Mouse (Mus musculus) small intestine, adult 2 months (tissue): ENCODE results near the gene Nol3. TPM values are rescaled to one million over a fixed set of nuclear protein-coding genes. Genes with fewer than 3 reads are reported as not detected.

Source experiments
- H3K27ac ChIP-seq: fragments of 200-500 bp; 2 replicates; pipeline ENCODE4 v1.5.1; 2012; ENCODE audit warnings: low read depth, low read length, control low read depth, inconsistent platforms; ENCODE audit not compliant: insufficient read depth
- H3K27me3 ChIP-seq: fragments of 200-500 bp; 2 replicates; pipeline ENCODE4 v1.6.1; 2012; ENCODE audit warnings: mild to moderate bottlenecking, moderate library complexity, low read length, inconsistent platforms; ENCODE audit not compliant: control insufficient read depth, insufficient read depth
- H3K36me3 ChIP-seq: fragments of 200-500 bp; 2 replicates; pipeline ENCODE4 v1.6.1; 2012; ENCODE audit warnings: mild to moderate bottlenecking, low read length, control low read depth, inconsistent platforms; ENCODE audit not compliant: control insufficient read depth, insufficient read depth
- H3K4me1 ChIP-seq: fragments of 200-500 bp; 2 replicates; pipeline ENCODE4 v1.6.1; 2012; ENCODE audit warnings: low read length, inconsistent platforms, mixed read lengths; ENCODE audit not compliant: control insufficient read depth, insufficient read depth, insufficient read length
- H3K4me3 ChIP-seq: fragments of 200-500 bp; 2 replicates; pipeline ENCODE4 v1.5.1; 2012; ENCODE audit warnings: low read depth, mild to moderate bottlenecking, control low read depth, inconsistent platforms, low read length, moderate library complexity
- CTCF ChIP-seq: fragments of 200-500 bp; IDR thresholded peaks from 2 replicates; pipeline ENCODE4 v1.5.1; 2012; ENCODE audit warnings: low read depth, mild to moderate bottlenecking, control low read depth, inconsistent platforms, low read length, moderate library complexity, mixed read lengths; ENCODE audit not compliant: insufficient replicate concordance, insufficient read length; ENCODE audit errors: extremely low read depth
- POLR2A ChIP-seq: fragments of 200-500 bp; IDR thresholded peaks from 2 replicates; pipeline ENCODE4 v1.6.1; 2012; ENCODE audit warnings: low read depth, mild to moderate bottlenecking, control low read depth, inconsistent platforms, low read length, moderate library complexity
- WGBS: fragments of 180-500 bp; shearing (Covaris S2); methylation state at CpG from one replicate; pipeline ENCODE4 v1.1.7; 2018; 5-methylcytosine and 5-hydroxymethylcytosine counted together
- polyA plus RNA-seq: library from polyadenylated mRNA; depleted of rRNA; stranded (reverse); fragments of >200 nt; gene quantifications from 2 replicates; pipeline ENCODE4 v1.2.3, GENCODE M21; 2012

The Nol3 gene
- polyA plus RNA-seq, 1 experiment, result 0.52 TPM

DNA sequence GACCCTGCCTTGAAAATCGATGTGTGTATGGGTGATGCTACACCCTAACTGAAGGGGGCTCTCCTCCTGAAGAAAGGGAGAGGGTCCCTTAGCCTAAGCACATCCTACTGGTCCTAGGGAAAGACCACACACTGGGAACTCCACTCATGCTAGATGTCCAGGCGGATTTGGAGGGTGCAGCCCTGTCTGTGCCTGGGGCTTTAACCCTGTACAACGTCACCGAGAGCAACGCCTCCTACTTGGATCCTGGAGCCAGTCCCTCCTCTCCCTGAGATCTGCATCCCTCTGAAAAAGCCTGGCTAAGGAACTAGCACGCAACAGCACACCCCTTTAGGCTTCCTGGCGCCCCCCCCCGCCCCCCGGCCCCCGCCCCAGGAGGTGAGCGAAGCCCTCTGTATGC lies 553 bp upstream of the Nol3 start:
- H3K36me3 ChIP-seq, result no peaks in the 10 kb centered on the region
- no peak overlapping the region for H3K27ac ChIP-seq
- H3K4me3 ChIP-seq, result no peak overlapping the region
- no peak for TF ChIP-seq POLR2A
- TF ChIP-seq CTCF, result no peak
- WGBS, result 14% methylated on average over 11 of the region's 11 CpGs
- peaks cover 19% of the 10 kb centered on the region for H3K4me1 ChIP-seq
- peaks cover 15% of the 10 kb centered on the region for H3K27me3 ChIP-seq

- 7% methylated on average over 30 of the region's 30 CpGs for WGBS
- Histone ChIP-seq H3K36me3 (no peaks in the 10 kb centered on the region), H3K4me3 (peak overlapping the region; percentile 60), H3K27me3 (peaks cover 11% of the 10 kb centered on the region), H3K27ac (no peak overlapping the region), H3K4me1 (peaks cover 16% of the 10 kb centered on the region)
- TF ChIP-seq CTCF (no peak), POLR2A (no peak)
Observed at GRCm38 (mm10) chr8:105276292-105277120, 566 bp downstream of the Nol3 start.

GRCm38 (mm10) chr8:105278911-105279334 lies 3.0 kb downstream of the Nol3 start:
- Histone ChIP-seq H3K4me3 (peak overlapping the region; percentile 54), H3K4me1 (peaks cover 19% of the 10 kb centered on the region), H3K27me3 (peaks cover 11% of the 10 kb centered on the region), H3K27ac (no peak overlapping the region), H3K36me3 (no peaks in the 10 kb centered on the region)
- TF ChIP-seq CTCF (no peak; the same call in 1 of the 2 replicates), POLR2A (no peak)
- WGBS, result 1% methylated on average over 28 of the region's 28 CpGs

DNA sequence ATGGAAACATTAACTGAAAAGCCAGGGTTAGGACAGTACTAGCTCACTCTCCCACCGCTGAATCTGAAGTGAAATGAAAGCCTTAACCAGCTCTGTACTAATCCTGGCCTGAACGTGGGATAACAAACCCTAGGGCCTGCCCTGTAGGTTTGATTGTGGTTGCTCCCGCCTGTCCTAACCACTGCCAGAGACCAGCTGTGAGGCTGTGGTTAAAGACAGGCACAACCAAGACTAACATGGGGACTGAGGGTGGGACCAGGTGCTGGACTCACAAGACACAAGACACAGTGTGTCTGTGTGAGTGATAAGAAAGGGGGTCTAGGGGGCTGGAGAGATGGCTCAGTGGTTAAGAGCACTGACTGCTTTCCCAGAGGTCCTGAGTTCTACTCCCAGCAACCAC lies 4.6 kb downstream of the Nol3 start:
- no peak overlapping the region for H3K4me3 ChIP-seq
- peaks cover 11% of the 10 kb centered on the region for H3K27me3 ChIP-seq
- no peaks in the 10 kb centered on the region for H3K36me3 ChIP-seq
- H3K4me1 ChIP-seq, result peaks cover 19% of the 10 kb centered on the region
- WGBS, result 82% methylated on average over 3 of the region's 3 CpGs
- no peak overlapping the region for H3K27ac ChIP-seq
- TF ChIP-seq POLR2A (no peak), CTCF (no peak)

DNA sequence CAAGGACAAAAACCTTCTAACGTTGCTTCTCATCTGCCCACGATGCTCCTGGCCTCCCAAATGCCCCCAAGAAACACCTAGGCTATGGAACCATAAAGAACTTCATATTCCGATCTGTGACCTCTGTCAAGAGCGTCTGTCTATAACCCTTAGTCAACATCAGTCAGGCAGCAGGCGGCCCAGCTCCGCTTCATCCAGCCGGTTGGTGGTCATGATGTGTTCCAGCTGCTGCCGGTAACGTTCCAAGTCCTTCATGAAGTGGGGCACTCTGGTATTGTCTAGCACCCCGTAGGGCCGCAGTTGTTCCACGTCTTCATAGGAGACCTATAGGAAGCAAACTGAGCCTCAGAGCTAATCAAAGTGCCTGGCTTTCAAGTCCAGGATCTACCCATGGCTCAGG lies 5.9 kb downstream of the Nol3 start:
- Histone ChIP-seq H3K36me3 (no peaks in the 10 kb centered on the region), H3K27ac (no peak overlapping the region), H3K4me1 (peaks cover 13% of the 10 kb centered on the region; the same call in 1 of the 2 replicates), H3K4me3 (no peak overlapping the region), H3K27me3 (peaks cover 8% of the 10 kb centered on the region)
- WGBS, result 92% methylated on average over 12 of the region's 12 CpGs
- TF ChIP-seq POLR2A (no peak), CTCF (no peak)

- no peaks in the 10 kb centered on the region for H3K36me3 ChIP-seq
- peaks cover 4% of the 10 kb centered on the region; the same call in 1 of the 2 replicates for H3K27me3 ChIP-seq
- WGBS, result 88% methylated on average over 4 of the region's 4 CpGs
- no peak for TF ChIP-seq CTCF
- TF ChIP-seq POLR2A, result no peak
- no peak overlapping the region for H3K27ac ChIP-seq
- peaks cover 13% of the 10 kb centered on the region; the same call in 1 of the 2 replicates for H3K4me1 ChIP-seq
- H3K4me3 ChIP-seq, result no peak overlapping the region
Observed at GRCm38 (mm10) chr8:105282239-105282638, 6.3 kb downstream of the Nol3 start.

DNA sequence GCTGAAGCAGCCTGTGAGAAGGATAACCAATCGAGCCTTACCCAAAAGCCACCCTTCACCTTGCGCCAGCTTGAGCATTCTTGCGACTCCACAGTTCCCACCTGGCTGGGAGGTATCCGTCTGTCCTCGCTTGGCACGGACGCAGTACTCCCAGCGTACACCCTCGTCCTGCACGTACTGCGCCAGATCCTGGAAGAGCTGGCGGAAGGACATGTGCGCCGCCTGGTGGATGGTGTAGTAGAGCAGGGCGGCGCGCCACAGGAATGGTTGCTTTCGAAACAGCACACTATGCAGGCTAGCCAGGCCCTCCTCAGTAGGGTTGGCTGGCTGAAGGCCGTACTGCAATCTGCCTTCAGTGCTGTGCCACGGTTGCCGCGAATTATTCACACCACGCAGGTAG lies 7.1 kb downstream of the Nol3 start:
- 37% methylated on average over 23 of the region's 23 CpGs for WGBS
- H3K36me3 ChIP-seq, result no peaks in the 10 kb centered on the region
- H3K27ac ChIP-seq, result no peak overlapping the region
- peaks cover 13% of the 10 kb centered on the region; the same call in 1 of the 2 replicates for H3K4me1 ChIP-seq
- TF ChIP-seq CTCF, result peak; percentile 73
- TF ChIP-seq POLR2A, result no peak
- peak overlapping the region; percentile 17; the same call in 1 of the 2 replicates for H3K4me3 ChIP-seq
- H3K27me3 ChIP-seq, result no peaks in the 10 kb centered on the region

DNA sequence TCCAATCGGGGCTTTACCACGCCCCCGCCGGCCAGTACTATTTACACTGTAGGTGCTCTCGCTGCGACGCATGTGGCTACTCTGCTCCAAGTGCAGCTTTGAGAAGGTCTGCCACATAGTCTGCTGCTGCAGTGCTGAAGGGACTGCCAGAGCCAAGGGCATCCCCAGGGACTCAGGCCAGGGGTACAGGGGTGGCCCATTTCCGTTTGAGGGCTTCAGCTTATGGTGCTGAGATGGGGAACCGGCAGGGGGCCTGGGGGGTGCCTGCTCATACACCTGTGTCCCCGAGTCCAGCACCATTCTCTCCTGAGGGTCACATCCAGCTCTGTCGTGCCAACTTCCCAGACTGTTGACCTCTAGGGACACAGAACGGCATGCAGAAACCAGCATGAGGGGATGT lies 9.6 kb downstream of the Nol3 start:
- H3K4me1 ChIP-seq, result peaks cover 12% of the 10 kb centered on the region
- H3K27me3 ChIP-seq, result no peaks in the 10 kb centered on the region; the same call in 1 of the 2 replicates
- TF ChIP-seq CTCF (no peak), POLR2A (no peak)
- H3K27ac ChIP-seq, result no peak overlapping the region
- no peak overlapping the region for H3K4me3 ChIP-seq
- H3K36me3 ChIP-seq, result no peaks in the 10 kb centered on the region
- WGBS, result 77% methylated on average over 12 of the region's 12 CpGs
